Mouse (Mus musculus) stomach, postnatal 0 days (tissue): ENCODE results near the gene Iqca.

Experiments
- CTCF ChIP-seq: IDR thresholded peaks from 2 replicates; pipeline ENCODE4 v1.5.1; 2016; ENCODE audit warnings: antibody characterized with exemption, low read depth, mild to moderate bottlenecking, moderate library complexity
- EP300 ChIP-seq: optimal IDR thresholded peaks from 2 replicates; pipeline ENCODE3; 2016; ENCODE audit warnings: antibody characterized with exemption

GRCm38 (mm10) chr1:90124561-90124960 is 28.6 kb downstream of the Iqca start:
- TF ChIP-seq CTCF (no peak), EP300 (no peak)
